Mouse (Mus musculus) splenic B cell, adult 2 months (primary cell): ENCODE measurements around the gene Zfp59.
"Not testable (repeated sequence)": the region's sequence is repeated elsewhere in the genome, so short reads cannot be mapped to it uniquely, and the experiment has no call there.

ENCODE experiments used
- DNase-seq: peaks from one replicate; pipeline ENCODE4 v3.0.0-alpha.2; 2011; ENCODE audit warnings: low read depth, low spot score
- H3K27me3 ChIP-seq: 2 replicates; pipeline ENCODE4 v1.6.1; 2012; ENCODE audit warnings: mild to moderate bottlenecking, low read length, moderate library complexity, mixed read lengths; ENCODE audit not compliant: control insufficient read depth, poor library complexity, insufficient read depth, severe bottlenecking
- H3K36me3 ChIP-seq: 2 replicates; pipeline ENCODE4 v1.6.1; 2012; ENCODE audit warnings: mild to moderate bottlenecking, low read length, moderate library complexity, mixed read lengths; ENCODE audit not compliant: control insufficient read depth, poor library complexity, insufficient read depth, severe bottlenecking

The Zfp59 gene

GRCm38 (mm10) chr7:27839596-27839995 lies 1.2 kb downstream of the Zfp59 start:
- H3K36me3 ChIP-seq, result 0 out of 2 replicates have a peak, but pooled peaks cover 3% of the 10 kb centered on the region
- DNase-seq, result no peak
- H3K27me3 ChIP-seq, result no peaks in the 10 kb centered on the region

DNA sequence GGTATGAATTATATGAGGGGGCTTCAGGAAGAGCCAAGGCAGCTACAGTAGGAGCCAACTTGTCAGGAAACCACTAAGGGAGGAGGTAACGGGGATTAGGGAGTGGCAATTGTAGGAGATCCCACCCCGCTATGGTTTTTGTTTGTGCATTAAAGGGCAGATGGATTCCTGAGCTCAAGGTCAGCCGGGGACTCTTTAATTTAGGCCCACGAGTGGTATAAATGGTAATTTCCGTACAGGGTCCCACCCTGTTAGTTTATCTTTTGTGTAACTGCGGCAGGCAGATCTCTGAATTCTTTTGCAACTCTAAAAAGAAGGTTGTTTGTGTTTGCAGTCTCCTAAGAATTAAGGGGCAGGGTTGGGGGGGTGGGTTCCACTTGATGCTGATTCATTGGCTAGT lies 1.7 kb downstream of the Zfp59 start:
- Histone ChIP-seq H3K27me3 (no peaks in the 10 kb centered on the region), H3K36me3 (0 out of 2 replicates have a peak, but pooled peaks cover 3% of the 10 kb centered on the region)
- no peak for DNase-seq

GRCm38 (mm10) chr7:27857227-27857626 lies 18.8 kb downstream of the Zfp59 start, which contains the start of gene Zfp607a:
TSS of gene Zfp607a (plus strand) at chr7:27857527.
- no peaks in the 10 kb centered on the region for H3K36me3 ChIP-seq
- DNase-seq, result no peak
- H3K27me3 ChIP-seq, result no peaks in the 10 kb centered on the region

- H3K27me3 ChIP-seq, result no peaks in the 10 kb centered on the region
- DNase-seq, result no peak
- H3K36me3 ChIP-seq, result peaks cover 4% of the 10 kb centered on the region; the same call in 1 of the 2 replicates
Measured at GRCm38 (mm10) chr7:27859301-27860251, 21.2 kb downstream of the Zfp59 start.

DNA sequence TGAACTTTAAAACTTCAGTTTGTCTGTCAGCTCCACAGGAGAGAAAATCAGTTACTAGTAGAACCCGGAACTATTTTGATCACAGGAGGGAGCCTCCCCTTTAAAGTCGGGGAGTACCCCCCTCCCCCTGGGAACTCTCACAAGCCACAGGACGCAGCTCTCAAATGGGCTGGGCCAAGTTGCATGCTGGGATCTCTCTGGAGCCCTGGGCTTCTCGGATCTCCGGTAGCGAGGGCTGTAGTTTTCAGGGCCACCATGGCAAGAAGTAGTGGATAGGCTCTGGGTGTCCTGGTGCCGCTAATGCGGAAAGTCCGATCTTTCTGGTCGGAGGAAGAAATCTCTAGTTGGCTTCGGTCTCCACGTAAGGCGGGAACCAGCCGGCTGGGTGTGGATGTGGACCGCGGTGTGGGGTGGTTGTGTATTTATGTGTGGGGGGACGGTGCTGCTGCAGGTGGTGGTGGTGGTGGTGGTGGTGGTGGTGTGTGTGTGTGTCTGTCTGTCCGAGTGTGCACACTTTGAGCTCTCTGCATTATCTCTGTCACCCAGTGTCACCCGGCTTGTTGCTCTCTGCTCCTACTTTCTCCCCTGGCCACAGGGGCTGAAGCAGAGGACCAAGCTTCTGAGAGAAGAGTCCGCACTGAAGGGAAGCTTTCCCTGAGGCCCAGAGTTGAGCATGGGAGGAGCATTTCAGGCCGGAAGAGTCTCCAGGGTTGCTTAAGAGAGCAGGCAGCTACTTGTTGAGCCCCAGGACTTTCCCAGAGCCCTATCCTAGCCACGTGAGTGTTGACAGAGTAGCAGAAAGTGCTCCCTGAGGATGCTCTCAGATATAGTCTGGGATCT lies 22.2 kb downstream of the Zfp59 start:
- Histone ChIP-seq H3K36me3 (peaks cover 6% of the 10 kb centered on the region; the same call in 1 of the 2 replicates), H3K27me3 (no peaks in the 10 kb centered on the region)
- DNase-seq, result peak; percentile 80

- H3K36me3 ChIP-seq, DNase-seq, H3K27me3 ChIP-seq: not testable (repeated sequence)
Measured at GRCm38 (mm10) chr7:27862578-27862977, 24.2 kb downstream of the Zfp59 start.

GRCm38 (mm10) chr7:27881721-27882120 lies 43.3 kb downstream of the Zfp59 start:
- no peaks in the 10 kb centered on the region; the same call in 1 of the 2 replicates for H3K36me3 ChIP-seq
- no peaks in the 10 kb centered on the region for H3K27me3 ChIP-seq
- DNase-seq, result no peak

DNA sequence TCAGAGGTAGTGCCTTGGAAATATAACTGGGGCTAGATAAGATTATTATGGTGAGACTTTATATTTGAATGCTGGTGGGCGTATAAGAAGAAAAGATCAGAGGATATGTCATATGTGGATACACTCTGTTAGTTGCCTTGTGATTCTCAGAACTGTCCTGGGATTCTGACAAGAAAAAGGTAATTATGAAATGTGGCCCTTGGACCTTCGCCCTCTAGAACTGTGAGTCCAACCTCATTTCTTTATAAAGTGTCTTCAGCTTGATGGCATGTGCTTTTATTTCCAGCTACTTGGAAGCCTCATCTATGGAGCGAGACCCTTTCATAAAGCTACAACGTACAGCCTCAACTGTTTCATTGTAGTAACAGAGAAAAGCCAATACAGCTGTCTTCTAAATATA lies 62.2 kb downstream of the Zfp59 start:
- DNase-seq, result no peak
- no peaks in the 10 kb centered on the region for H3K27me3 ChIP-seq
- H3K36me3 ChIP-seq, result no peaks in the 10 kb centered on the region

- H3K27me3 ChIP-seq, result no peaks in the 10 kb centered on the region
- H3K36me3 ChIP-seq, result no peaks in the 10 kb centered on the region
- DNase-seq, result no peak
Measured at GRCm38 (mm10) chr7:27905061-27905848, 66.8 kb downstream of the Zfp59 start.
